Mouse (Mus musculus) spleen, embryonic (tissue): ENCODE data around the gene Baz1b.

ENCODE experiments used
- CTCF ChIA-PET: fragments of 350-600 bp; sonication (Branson Sonifier 250); formaldehyde crosslinking; loops from one replicate; lab custom pipeline; 2022; lab: Charles Lee

The Baz1b gene

GRCm38 (mm10) chr5:135186621-135187348, at the start of gene Baz1b:
TSS of gene Baz1b (plus strand) at chr5:135187264.
- CTCF ChIA-PET, result interaction anchor here (1.8 kb wide), 1 partner anchor 17 kb away, joined by 4 read pairs; no protein-coding TSS in a partner anchor

- CTCF ChIA-PET, result no interaction called here
Measured at GRCm38 (mm10) chr5:135139881-135140280, 47.2 kb upstream of the Baz1b start.

GRCm38 (mm10) chr5:135144469-135144868, 42.6 kb upstream of the Baz1b start:
- CTCF ChIA-PET, result no interaction called here

GRCm38 (mm10) chr5:135145532-135145931, 41.5 kb upstream of the Baz1b start:
- CTCF ChIA-PET, result no interaction called here

GRCm38 (mm10) chr5:135145955-135146354, 41.1 kb upstream of the Baz1b start:
- CTCF ChIA-PET, result no interaction called here

GRCm38 (mm10) chr5:135148715-135149052, 38.4 kb upstream of the Baz1b start:
- CTCF ChIA-PET, result interaction anchor here (0.5 kb wide), 1 partner anchor 40 kb away, joined by 21 read pairs; no protein-coding TSS in a partner anchor

GRCm38 (mm10) chr5:135149053-135149819, 37.8 kb upstream of the Baz1b start, which contains the start of gene Tbl2:
TSS of gene Tbl2 (plus strand) at chr5:135149657.
- CTCF ChIA-PET, result interaction anchor here (0.6 kb wide), 1 partner anchor 108 kb away, joined by 8 read pairs; no protein-coding TSS in a partner anchor

GRCm38 (mm10) chr5:135149820-135150178, 37.3 kb upstream of the Baz1b start:
- CTCF ChIA-PET, result interaction anchor here (0.5 kb wide), 1 partner anchor 26 kb away, joined by 3 read pairs; no protein-coding TSS in a partner anchor

GRCm38 (mm10) chr5:135156496-135156895, 30.6 kb upstream of the Baz1b start:
- CTCF ChIA-PET, result interaction anchor here (0.7 kb wide), 1 partner anchor 528 kb away, joined by 3 read pairs; no protein-coding TSS in a partner anchor

GRCm38 (mm10) chr5:135161221-135161620, 25.8 kb upstream of the Baz1b start:
- CTCF ChIA-PET, result no interaction called here

- CTCF ChIA-PET, result no interaction called here
Measured at GRCm38 (mm10) chr5:135161650-135162049, 25.4 kb upstream of the Baz1b start.

- CTCF ChIA-PET, result no interaction called here
Measured at GRCm38 (mm10) chr5:135162361-135162760, 24.7 kb upstream of the Baz1b start.

GRCm38 (mm10) chr5:135162821-135163220, 24.2 kb upstream of the Baz1b start:
- CTCF ChIA-PET, result no interaction called here

GRCm38 (mm10) chr5:135166909-135167308, 20.2 kb upstream of the Baz1b start:
- CTCF ChIA-PET, result interaction anchor here (0.7 kb wide), 2 partner anchors 31 to 64 kb away, joined by 7 to 11 read pairs; no protein-coding TSS in a partner anchor

GRCm38 (mm10) chr5:135167469-135167868, 19.6 kb upstream of the Baz1b start:
- CTCF ChIA-PET, result interaction anchor here (0.7 kb wide), 1 partner anchor 64 kb away, joined by 7 read pairs; no protein-coding TSS in a partner anchor

- CTCF ChIA-PET, result no interaction called here
Measured at GRCm38 (mm10) chr5:135168063-135169062, 18.7 kb upstream of the Baz1b start, which contains the start of gene Bcl7b. TSS of gene Bcl7b (plus strand) at chr5:135168283.

GRCm38 (mm10) chr5:135169479-135169878, 17.6 kb upstream of the Baz1b start:
- CTCF ChIA-PET, result interaction anchor here (1.5 kb wide), 1 partner anchor 17 kb away, joined by 4 read pairs; the partner anchor contains the start of gene Baz1b

- CTCF ChIA-PET, result interaction anchor here (0.5 kb wide), 1 partner anchor 63 kb away, joined by 3 read pairs; no protein-coding TSS in a partner anchor
Measured at GRCm38 (mm10) chr5:135171688-135172220, 15.3 kb upstream of the Baz1b start.

- CTCF ChIA-PET, result no interaction called here
Measured at GRCm38 (mm10) chr5:135172986-135173385, 14.1 kb upstream of the Baz1b start.

GRCm38 (mm10) chr5:135175086-135175485, 12.0 kb upstream of the Baz1b start:
- CTCF ChIA-PET, result interaction anchor here (0.6 kb wide), 1 partner anchor 144 kb away, joined by 26 read pairs; no protein-coding TSS in a partner anchor
